Mouse (Mus musculus): ENCODE results near the gene Efna2. TPM values are rescaled to one million over a fixed set of nuclear protein-coding genes. Genes with fewer than 3 reads are reported as not detected.

Gene Efna2
- polyA plus RNA-seq, 1 experiment from 2014 or later = 63.1 TPM

- peaks cover 71% of the 10 kb centered on the region for H3K27me3 ChIP-seq (ENCODE audit: low read depth, poor library complexity, severe bottlenecking)
- peaks cover 60% of the 10 kb centered on the region for H3K4me1 ChIP-seq
- peak overlapping the region; percentile 88 for H3K27ac ChIP-seq
- DNase-seq (ENCODE audit: low spot score) = peak; percentile 50
- H3K9me3 ChIP-seq (replicated peaks) = 0 out of 2 replicates have a peak, but pooled peaks cover 2% of the 10 kb centered on the region
- H3K36me3 ChIP-seq = peaks cover 37% of the 10 kb centered on the region
- 6% methylated on average over 33 of the region's 33 CpGs for WGBS
- peak overlapping the region; percentile 85 for H3K4me3 ChIP-seq
These were observed 41.4 kb upstream of the Efna2 start for GRCm38 (mm10) chr10:80137626-80138552.

GRCm38 (mm10) chr10:80138553-80139438 lies 40.5 kb upstream of the Efna2 start, which contains the start of gene Atp5d:
Gene Atp5d (plus strand): TSS chr10:80138632.
- peak within 1 kb of the TSS; percentile 85 for H3K4me3 ChIP-seq
- H3K27ac ChIP-seq = peak within 1 kb of the TSS; percentile 88
- peaks cover 33% of the 10 kb centered on the region for H3K36me3 ChIP-seq
- under 1% methylated on average over 87 of the region's 94 CpGs for WGBS
- peaks cover 67% of the 10 kb centered on the region for H3K27me3 ChIP-seq (ENCODE audit: low read depth, poor library complexity, severe bottlenecking)
- H3K4me1 ChIP-seq = peaks cover 67% of the 10 kb centered on the region
- DNase-seq (ENCODE audit: low spot score) = peak; percentile 62
- H3K9me3 ChIP-seq (replicated peaks) = 0 out of 2 replicates have a peak, but pooled peaks cover 2% of the 10 kb centered on the region

- peak; percentile 77 for DNase-seq (ENCODE audit: low spot score)
- Histone ChIP-seq H3K36me3 (peaks cover 33% of the 10 kb centered on the region), H3K27ac (peak overlapping the region; percentile 88), H3K4me3 (peak overlapping the region; percentile 85), H3K4me1 (peaks cover 67% of the 10 kb centered on the region), H3K27me3 (ENCODE audit: low read depth, poor library complexity, severe bottlenecking) (peaks cover 62% of the 10 kb centered on the region), H3K9me3 (replicated peaks) (0 out of 2 replicates have a peak, but pooled peaks cover 2% of the 10 kb centered on the region)
- WGBS = 2% methylated on average over 9 of the region's 10 CpGs
These were observed 39.9 kb upstream of the Efna2 start for GRCm38 (mm10) chr10:80139439-80139775.

- WGBS = 75% methylated on average over 11 of the region's 11 CpGs
- Histone ChIP-seq H3K27me3 (ENCODE audit: low read depth, poor library complexity, severe bottlenecking) (peaks cover 55% of the 10 kb centered on the region), H3K27ac (no peak overlapping the region), H3K4me3 (peak overlapping the region; percentile 85; the same call in 1 of the 2 replicates), H3K36me3 (peaks cover 33% of the 10 kb centered on the region), H3K9me3 (replicated peaks) (0 out of 2 replicates have a peak, but pooled peaks cover 2% of the 10 kb centered on the region), H3K4me1 (peaks cover 71% of the 10 kb centered on the region)
- no peak for DNase-seq (ENCODE audit: low spot score)
These were observed 39.2 kb upstream of the Efna2 start for GRCm38 (mm10) chr10:80139975-80140665.

GRCm38 (mm10) chr10:80140666-80141035 lies 38.6 kb upstream of the Efna2 start, which contains the start of gene Cbarp:
Gene Cbarp (minus strand): TSS chr10:80140835.
- WGBS = 71% methylated on average over 10 of the region's 10 CpGs
- H3K27me3 ChIP-seq (ENCODE audit: low read depth, poor library complexity, severe bottlenecking) = peaks cover 50% of the 10 kb centered on the region
- no peak for DNase-seq (ENCODE audit: low spot score)
- H3K9me3 ChIP-seq (replicated peaks) = 0 out of 2 replicates have a peak, but pooled peaks cover 2% of the 10 kb centered on the region
- peak within 1 kb of the TSS; percentile 93 for H3K4me3 ChIP-seq
- peak within 1 kb of the TSS; percentile 88 for H3K27ac ChIP-seq
- peaks cover 34% of the 10 kb centered on the region for H3K36me3 ChIP-seq
- H3K4me1 ChIP-seq = peaks cover 76% of the 10 kb centered on the region

- H3K27ac ChIP-seq = peak overlapping the region; percentile 88
- H3K4me3 ChIP-seq = peak overlapping the region; percentile 93
These were observed 38.0 kb upstream of the Efna2 start for GRCm38 (mm10) chr10:80141243-80141642.

GRCm38 (mm10) chr10:80141786-80142529 lies 37.3 kb upstream of the Efna2 start:
- Histone ChIP-seq H3K4me3 (peak overlapping the region; percentile 93), H3K9me3 (replicated peaks) (no peaks in the 10 kb centered on the region), H3K36me3 (peaks cover 38% of the 10 kb centered on the region), H3K27me3 (ENCODE audit: low read depth, poor library complexity, severe bottlenecking) (peaks cover 36% of the 10 kb centered on the region), H3K27ac (peak overlapping the region; percentile 88), H3K4me1 (peaks cover 80% of the 10 kb centered on the region)
- WGBS = 2% methylated on average over 43 of the region's 43 CpGs
- DNase-seq (ENCODE audit: low spot score) = peak; percentile 92

More at GRCm38 (mm10) chr10:80141243-80141642, 38.0 kb upstream of the Efna2 start:
- peaks cover 44% of the 10 kb centered on the region for H3K27me3 ChIP-seq (ENCODE audit: low read depth, poor library complexity, severe bottlenecking)
- peaks cover 80% of the 10 kb centered on the region for H3K4me1 ChIP-seq
- H3K36me3 ChIP-seq = peaks cover 34% of the 10 kb centered on the region
- WGBS = under 1% methylated on average over 29 of the region's 29 CpGs
- DNase-seq (ENCODE audit: low spot score) = peak; percentile 94
- no peaks in the 10 kb centered on the region for H3K9me3 ChIP-seq (replicated peaks)

- 0% methylated on average over 15 of the region's 15 CpGs for WGBS
- no peak for DNase-seq (ENCODE audit: low spot score)
- H3K36me3 ChIP-seq = peaks cover 38% of the 10 kb centered on the region
- H3K9me3 ChIP-seq (replicated peaks) = no peaks in the 10 kb centered on the region
- peak overlapping the region; percentile 93 for H3K4me3 ChIP-seq
- peaks cover 31% of the 10 kb centered on the region for H3K27me3 ChIP-seq (ENCODE audit: low read depth, poor library complexity, severe bottlenecking)
- peak overlapping the region; percentile 88 for H3K27ac ChIP-seq
- H3K4me1 ChIP-seq = peaks cover 80% of the 10 kb centered on the region
These were observed 36.8 kb upstream of the Efna2 start for GRCm38 (mm10) chr10:80142530-80142925.

GRCm38 (mm10) chr10:80143664-80144063 lies 35.6 kb upstream of the Efna2 start:
- Histone ChIP-seq H3K4me3 (peak overlapping the region; percentile 93), H3K27ac (no peak overlapping the region), H3K27me3 (ENCODE audit: low read depth, poor library complexity, severe bottlenecking) (peaks cover 19% of the 10 kb centered on the region), H3K9me3 (replicated peaks) (no peaks in the 10 kb centered on the region), H3K36me3 (peaks cover 45% of the 10 kb centered on the region), H3K4me1 (peaks cover 75% of the 10 kb centered on the region)
- no peak for DNase-seq (ENCODE audit: low spot score)
- 94% methylated on average over 7 of the region's 7 CpGs for WGBS

- H3K4me3 ChIP-seq = peak overlapping the region; percentile 93; the same call in 1 of the 2 replicates
- peaks cover 70% of the 10 kb centered on the region for H3K4me1 ChIP-seq
- no peaks in the 10 kb centered on the region for H3K9me3 ChIP-seq (replicated peaks)
- H3K36me3 ChIP-seq = peaks cover 45% of the 10 kb centered on the region
- peaks cover 14% of the 10 kb centered on the region for H3K27me3 ChIP-seq (ENCODE audit: low read depth, poor library complexity, severe bottlenecking)
- WGBS = 93% methylated on average over 12 of the region's 12 CpGs
- H3K27ac ChIP-seq = 0 out of 2 replicates have a peak overlapping the region, but pooled peaks have one; percentile 14
- no peak for DNase-seq (ENCODE audit: low spot score)
These were observed 35.1 kb upstream of the Efna2 start for GRCm38 (mm10) chr10:80144159-80144558.
